Mouse (Mus musculus) c-Kit-positive CD71-positive TER-119-negative erythroid progenitor cells, embryonic 14.5 days (primary cell): ENCODE results near the gene Rtn4r.

Experiments
- DNase-seq: peaks from one replicate; pipeline ENCODE4 v3.0.0-alpha.2; 2013; ENCODE audit warnings: low read depth

The Rtn4r gene

GRCm38 (mm10) chr16:18124626-18125025 lies 2.8 kb upstream of the Rtn4r start:
- DNase-seq, result no peak

GRCm38 (mm10) chr16:18125131-18125530 lies 2.3 kb upstream of the Rtn4r start:
- DNase-seq, result no peak

GRCm38 (mm10) chr16:18126211-18126610 lies 1.2 kb upstream of the Rtn4r start:
- no peak for DNase-seq

GRCm38 (mm10) chr16:18127871-18128563 lies 575 bp downstream of the Rtn4r start:
- no peak for DNase-seq

- DNase-seq, result no peak
Measured at GRCm38 (mm10) chr16:18128564-18128935, 1.1 kb downstream of the Rtn4r start.

- DNase-seq, result no peak
Measured at GRCm38 (mm10) chr16:18129413-18129812, 2.0 kb downstream of the Rtn4r start.

GRCm38 (mm10) chr16:18130288-18130687 lies 2.8 kb downstream of the Rtn4r start:
- no peak for DNase-seq

- no peak for DNase-seq
Measured at GRCm38 (mm10) chr16:18130705-18131104, 3.3 kb downstream of the Rtn4r start.

GRCm38 (mm10) chr16:18131245-18131939 lies 4.0 kb downstream of the Rtn4r start:
- DNase-seq, result no peak

- DNase-seq, result no peak
Measured at GRCm38 (mm10) chr16:18132026-18132425, 4.6 kb downstream of the Rtn4r start.

GRCm38 (mm10) chr16:18132575-18132974 lies 5.1 kb downstream of the Rtn4r start:
- DNase-seq, result no peak

- DNase-seq, result no peak
Measured at GRCm38 (mm10) chr16:18133133-18133920, 5.9 kb downstream of the Rtn4r start.

GRCm38 (mm10) chr16:18135196-18135595 lies 7.8 kb downstream of the Rtn4r start:
- DNase-seq, result no peak

GRCm38 (mm10) chr16:18136015-18136414 lies 8.6 kb downstream of the Rtn4r start:
- DNase-seq, result no peak

GRCm38 (mm10) chr16:18144201-18144600 lies 16.8 kb downstream of the Rtn4r start:
- DNase-seq, result no peak

GRCm38 (mm10) chr16:18145341-18145867 lies 18.0 kb downstream of the Rtn4r start:
- no peak for DNase-seq

GRCm38 (mm10) chr16:18148208-18148876 lies 20.9 kb downstream of the Rtn4r start:
- no peak for DNase-seq

- no peak for DNase-seq
Measured at GRCm38 (mm10) chr16:18149205-18149604, 21.8 kb downstream of the Rtn4r start.

- no peak for DNase-seq
Measured at GRCm38 (mm10) chr16:18152189-18152588, 24.7 kb downstream of the Rtn4r start.

- no peak for DNase-seq
Measured at GRCm38 (mm10) chr16:18152769-18153445, 25.5 kb downstream of the Rtn4r start.

GRCm38 (mm10) chr16:18154521-18155171 lies 27.2 kb downstream of the Rtn4r start:
- DNase-seq, result no peak
